Mouse (Mus musculus) ovary, postnatal 10 days (tissue): ENCODE data around the gene Washc2.
"Not testable (repeated sequence)": the region's sequence is repeated elsewhere in the genome, so short reads cannot be mapped to it uniquely, and the experiment has no call there.

Experiments used
- DNase-seq: peaks from one replicate; pipeline ENCODE4 v3.0.0; 2022; ENCODE audit warnings: low spot score

Gene Washc2

GRCm38 (mm10) chr6:116207729-116208534 lies at the start of gene Washc2:
Washc2 (plus strand) TSS chr6:116208038.
- peak; percentile 92 for DNase-seq

DNA sequence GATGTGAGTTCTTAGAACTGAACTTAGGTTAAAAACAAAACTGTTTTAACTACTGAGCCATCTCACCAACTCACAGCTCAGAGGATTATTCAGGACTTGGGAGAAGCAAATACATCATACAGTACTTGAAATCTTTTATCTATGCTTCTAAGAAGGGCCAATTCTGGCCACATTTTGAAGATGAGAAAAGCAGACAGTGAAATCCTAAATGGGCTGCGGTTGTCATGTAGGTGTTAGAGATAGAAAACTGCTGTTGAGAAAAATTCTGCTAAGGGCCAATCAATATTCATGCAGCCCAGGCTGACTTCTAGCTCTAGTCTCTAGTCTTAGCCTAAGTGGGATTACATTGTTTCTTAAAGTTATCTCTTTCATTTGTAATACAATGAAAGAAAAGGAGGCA lies 41.5 kb upstream of the Washc2 start:
- no peak for DNase-seq

GRCm38 (mm10) chr6:116173511-116174099 lies 34.2 kb upstream of the Washc2 start:
- DNase-seq, result not testable (repeated sequence)

- DNase-seq, result no peak
Measured at GRCm38 (mm10) chr6:116178376-116178775, 29.5 kb upstream of the Washc2 start.

GRCm38 (mm10) chr6:116180731-116181130 lies 27.1 kb upstream of the Washc2 start:
- DNase-seq, result no peak

DNA sequence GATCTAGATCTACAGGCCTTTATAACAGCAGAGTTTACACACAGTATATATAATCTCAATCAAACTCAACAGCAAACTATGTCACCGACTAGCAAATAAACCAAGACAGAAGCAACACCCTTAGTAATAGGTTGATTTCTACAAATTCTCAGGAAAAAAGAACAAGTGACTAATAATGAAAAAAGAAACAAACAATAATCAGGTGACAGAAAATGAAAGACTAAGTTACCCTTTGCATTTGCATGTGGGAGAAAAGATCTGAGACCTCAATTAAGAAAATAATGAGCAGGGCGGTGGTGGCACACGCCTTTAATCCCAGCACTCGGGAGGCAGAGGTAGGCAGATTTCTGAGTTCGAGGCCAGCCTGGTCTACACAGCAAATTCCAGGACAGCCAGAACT lies 24.3 kb upstream of the Washc2 start:
- DNase-seq, result no peak

DNA sequence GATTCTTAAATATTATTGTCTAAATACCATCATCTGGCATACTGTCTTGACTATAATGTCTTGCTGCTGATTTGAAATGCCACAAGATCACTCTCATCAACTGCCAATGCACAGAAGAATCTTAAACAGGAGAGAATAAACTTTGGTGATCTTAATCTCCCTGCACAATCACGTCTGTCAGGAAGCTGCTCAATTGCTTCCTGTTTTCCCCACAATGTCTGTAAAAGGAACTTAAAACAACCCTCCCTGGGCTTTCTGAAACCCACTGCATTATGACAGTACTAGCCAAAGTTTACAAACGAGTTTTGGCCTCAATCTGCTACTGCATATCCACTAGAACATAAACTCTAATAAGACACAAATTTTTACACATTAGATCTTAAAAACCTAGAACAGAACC lies 21.4 kb upstream of the Washc2 start:
- DNase-seq, result no peak

DNA sequence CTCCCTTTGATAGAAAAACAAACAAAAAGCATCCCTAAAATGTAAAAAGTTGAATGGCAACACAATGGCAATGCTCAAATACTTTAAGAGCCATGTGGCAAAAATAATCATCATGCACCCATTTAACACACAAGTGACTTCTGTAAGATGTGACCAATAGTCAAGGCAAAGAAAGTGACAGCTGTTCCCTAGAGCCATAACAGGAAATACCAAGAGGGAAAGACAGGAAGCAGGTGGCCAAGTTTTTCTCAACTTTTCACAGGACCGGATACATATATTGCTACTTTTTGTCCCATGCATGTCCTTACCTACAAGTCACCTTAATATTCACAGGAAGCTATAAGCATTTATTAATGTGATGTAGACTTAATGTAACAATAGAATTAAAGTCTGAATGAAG lies 18.4 kb upstream of the Washc2 start:
- DNase-seq, result no peak

DNA sequence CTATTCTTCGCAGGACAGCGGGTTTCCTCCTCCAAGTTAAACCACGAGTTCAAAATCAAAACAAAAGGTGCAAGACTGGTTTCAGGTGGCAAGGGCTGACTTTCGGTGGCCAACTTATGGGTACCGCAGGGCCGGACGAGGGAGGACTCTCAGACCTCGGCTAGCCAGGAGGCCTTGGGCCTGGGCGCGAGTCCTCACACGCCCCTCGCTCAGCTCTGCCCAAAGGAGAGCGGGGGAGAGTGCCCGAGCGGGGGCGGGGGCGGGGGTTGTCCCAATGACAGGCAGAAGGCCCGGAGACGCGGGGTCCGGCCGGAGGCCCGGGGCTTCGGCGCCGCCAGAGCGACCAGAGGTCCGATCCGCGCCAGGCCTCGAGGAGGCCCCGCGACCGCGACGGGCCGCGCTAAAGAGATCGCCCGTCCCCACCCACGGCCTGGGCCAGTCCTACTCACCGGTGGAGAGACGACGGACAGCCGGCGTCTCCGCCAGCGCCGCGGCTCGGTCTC lies 15.0 kb upstream of the Washc2 start:
- DNase-seq, result peak; percentile 47

- DNase-seq, result peak; percentile 97
Measured at GRCm38 (mm10) chr6:116193394-116194393, 14.1 kb upstream of the Washc2 start, which contains the start of gene Tmcc1. Tmcc1 (minus strand) TSS chr6:116193486.

DNA sequence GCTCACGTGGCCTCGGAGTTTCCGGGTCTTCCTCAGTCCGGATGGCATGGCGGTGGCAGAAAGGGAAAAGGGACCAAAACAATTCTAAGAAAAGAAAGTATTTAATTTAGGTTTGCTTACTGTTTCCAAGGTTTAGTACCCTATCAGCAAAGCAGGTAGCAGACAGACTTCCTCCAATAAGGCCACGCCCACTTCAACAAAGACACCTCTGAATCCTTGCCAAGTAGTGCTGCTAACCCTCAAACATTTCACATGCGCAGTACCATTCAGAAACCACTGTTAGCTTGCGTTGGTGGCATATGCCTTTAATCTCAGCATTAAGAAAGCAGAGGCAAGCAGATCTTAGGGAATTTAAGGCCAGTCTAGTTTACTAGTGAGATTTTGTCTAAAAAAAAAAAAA lies 12.0 kb upstream of the Washc2 start:
- no peak for DNase-seq

- no peak for DNase-seq
Measured at GRCm38 (mm10) chr6:116198173-116198572, 9.7 kb upstream of the Washc2 start.

- DNase-seq, result no peak
Measured at GRCm38 (mm10) chr6:116199682-116200081, 8.2 kb upstream of the Washc2 start.

DNA sequence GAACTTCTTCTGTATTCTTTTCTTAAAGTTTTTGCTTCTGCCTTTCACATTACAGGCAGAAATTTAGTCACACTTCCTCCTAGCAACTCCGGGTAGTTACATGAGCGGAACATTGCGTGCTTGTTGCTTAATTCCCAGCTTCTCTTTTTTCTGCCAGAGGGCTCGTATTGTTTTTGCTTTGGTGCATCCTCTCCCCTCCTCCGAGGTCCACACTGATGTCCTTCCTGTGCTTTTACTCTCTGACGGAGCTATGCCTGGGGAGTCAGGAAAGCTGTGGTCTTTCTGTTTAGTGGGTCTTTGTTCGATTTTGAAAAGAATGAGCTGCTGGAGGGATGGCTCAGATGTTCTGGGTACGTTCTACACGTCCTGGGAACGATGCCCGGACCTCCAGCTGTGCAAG lies 19.9 kb downstream of the Washc2 start:
- no peak for DNase-seq

- DNase-seq, result peak; percentile 13
Measured at GRCm38 (mm10) chr6:116228785-116229525, 21.1 kb downstream of the Washc2 start.

DNA sequence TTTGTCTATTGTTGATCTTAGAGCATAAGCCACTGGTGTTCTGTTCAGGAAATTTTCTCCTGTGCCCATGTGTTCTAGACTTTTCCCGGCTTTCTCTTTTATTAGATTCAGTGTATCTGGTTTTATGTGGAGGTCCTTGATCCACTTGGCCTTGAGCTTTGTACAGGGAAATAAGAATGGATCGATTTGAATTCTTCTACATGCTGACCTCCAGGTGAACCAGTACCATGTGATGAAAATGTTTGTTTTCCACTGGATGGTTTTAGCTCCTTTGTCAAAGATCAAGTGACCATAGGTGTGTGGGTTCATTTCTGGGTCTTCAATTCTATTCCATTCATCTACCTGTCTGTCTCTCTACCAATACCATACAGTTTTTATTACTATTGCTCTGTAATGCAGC lies 27.0 kb downstream of the Washc2 start:
- DNase-seq, result not testable (repeated sequence)

- no peak for DNase-seq
Measured at GRCm38 (mm10) chr6:116235336-116235735, 27.5 kb downstream of the Washc2 start.

- DNase-seq, result no peak
Measured at GRCm38 (mm10) chr6:116238083-116238482, 30.2 kb downstream of the Washc2 start.

GRCm38 (mm10) chr6:116240371-116240770 lies 32.5 kb downstream of the Washc2 start:
- no peak for DNase-seq

DNA sequence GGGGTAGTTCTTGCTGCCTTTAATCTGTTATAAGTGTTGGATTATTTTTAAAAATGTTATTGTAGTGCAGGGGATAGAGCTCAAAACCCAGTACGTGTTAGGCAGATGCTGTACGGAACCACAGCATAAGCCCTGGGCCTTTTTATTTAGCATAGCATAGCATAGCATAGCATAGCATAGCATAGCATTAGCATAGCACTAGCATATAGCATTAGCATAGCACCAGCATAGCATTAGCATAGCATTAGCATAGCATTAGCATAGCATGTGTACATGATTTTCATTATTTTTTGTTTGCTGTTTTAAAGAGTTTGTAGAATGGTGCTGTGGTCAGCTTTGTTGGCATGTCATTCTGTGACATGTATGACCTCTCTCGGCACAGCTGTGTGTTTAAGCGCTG lies 51.8 kb downstream of the Washc2 start:
- no peak for DNase-seq

DNA sequence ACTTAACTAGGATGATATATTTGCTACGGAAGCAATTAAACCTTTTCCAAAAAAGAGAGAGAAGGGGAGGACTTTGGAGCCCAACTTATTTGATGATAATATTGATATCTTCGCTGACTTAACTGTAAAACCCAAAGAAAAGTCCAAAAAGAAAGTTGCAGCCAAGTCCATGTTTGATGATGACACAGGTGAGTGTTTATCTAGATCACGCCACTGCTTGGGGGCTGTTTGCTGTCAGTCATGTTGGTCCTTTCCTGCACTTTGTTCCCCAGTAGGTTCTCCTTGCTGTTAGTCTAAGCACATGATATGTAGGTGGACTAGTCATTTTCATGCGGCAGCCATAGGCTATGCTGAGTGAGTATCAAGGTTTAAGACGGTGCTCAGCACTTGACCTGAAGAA lies 52.6 kb downstream of the Washc2 start:
- DNase-seq, result no peak
